Mouse (Mus musculus): Measurements from ENCODE around the gene Milr1. TPM values are rescaled to one million over a fixed set of nuclear protein-coding genes. Genes with fewer than 3 reads are reported as not detected.
A peak's percentile ranks its signal among the peaks of the same experiment; 100 is the strongest.

Milr1 gene
- polyA plus RNA-seq, 1 experiment, result 0.66 TPM

DNA sequence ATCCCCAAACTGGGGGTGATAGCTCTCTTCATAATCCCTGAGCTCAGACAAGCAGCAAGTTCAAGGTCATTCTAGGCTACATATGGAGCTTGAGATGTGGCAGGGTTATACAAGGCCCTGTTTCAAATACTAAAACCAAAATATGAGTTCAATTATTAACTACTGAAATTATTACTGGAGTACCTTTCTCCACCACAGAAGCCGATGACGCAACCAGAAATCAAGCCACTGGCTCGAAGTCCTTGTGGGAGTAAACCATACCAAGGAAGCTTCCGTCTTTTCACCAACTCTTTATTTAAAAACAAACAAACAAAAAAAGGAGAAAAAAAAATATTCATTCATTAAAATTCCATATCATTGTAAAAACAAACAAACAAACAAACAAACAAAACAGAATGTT is 25.9 kb downstream of the Milr1 start:
- Histone ChIP-seq H3K36me3 (ENCODE audit: control insufficient read depth, insufficient read depth, low read length) (peaks cover 13% of the 10 kb centered on the region), H3K4me1 (ENCODE audit: control insufficient read depth, insufficient read depth, low read length) (peaks cover 13% of the 10 kb centered on the region), H3K4me3 (ENCODE audit: insufficient read depth, low read depth, low read length) (no peak overlapping the region), H3K27ac (ENCODE audit: insufficient read depth, low read depth, low read length) (peak overlapping the region; percentile 64; the same call in 1 of the 2 replicates), H3K27me3 (replicated peaks; ENCODE audit: control insufficient read depth, insufficient read depth, low read length) (no peaks in the 10 kb centered on the region)
- DNase-seq, result peak; percentile 74
- 40% methylated on average over 4 of the region's 4 CpGs for WGBS
- TF ChIP-seq POLR2A (IDR thresholded peaks at IDR 0.05; ENCODE audit: low read depth, low read length), result no peak
- no peak for TF ChIP-seq CTCF (conservative IDR thresholded peaks at IDR 0.05; ENCODE audit: insufficient read depth, insufficient read length, low read depth, low read length)

DNA sequence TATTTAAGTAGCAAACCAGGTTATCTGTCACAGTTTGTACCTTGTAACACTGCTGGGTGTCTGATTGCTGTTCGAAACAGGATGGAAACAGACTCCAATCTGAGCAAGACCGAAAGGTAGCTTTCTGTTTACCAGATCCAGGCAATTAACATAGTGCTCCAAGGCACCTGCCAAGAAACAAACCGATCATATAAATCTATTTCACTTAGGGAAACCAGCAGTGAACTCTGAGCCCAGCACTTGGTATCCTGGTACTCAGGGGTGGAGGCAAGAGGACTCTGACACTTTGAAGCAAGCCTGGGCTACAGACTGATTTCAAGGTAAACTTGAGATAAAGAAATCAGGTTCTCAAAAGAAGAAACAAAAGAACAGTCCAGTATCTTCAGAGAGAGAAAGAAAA is 26.4 kb downstream of the Milr1 start:
- peak overlapping the region; percentile 83 for H3K27ac ChIP-seq (ENCODE audit: insufficient read depth, low read depth, low read length)
- peaks cover 14% of the 10 kb centered on the region for H3K36me3 ChIP-seq (ENCODE audit: control insufficient read depth, insufficient read depth, low read length)

DNA sequence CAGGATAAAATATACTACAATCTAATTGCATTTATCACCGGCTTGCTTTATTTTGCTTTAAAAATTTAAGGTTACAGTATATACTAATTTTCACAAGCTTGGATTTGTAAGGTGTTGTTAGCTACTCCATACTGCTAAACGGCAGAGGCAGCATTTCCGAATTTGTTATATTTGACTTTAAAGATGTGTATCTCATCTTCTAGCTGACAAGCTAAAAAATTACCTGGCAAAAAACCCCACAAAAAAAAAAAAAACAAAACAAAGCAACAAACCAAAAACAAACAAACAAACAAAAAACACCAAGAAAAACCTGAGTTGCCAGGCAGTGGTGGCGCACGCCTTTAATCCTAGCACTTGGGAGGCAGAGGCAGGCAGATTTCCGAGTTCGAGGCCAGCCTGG is 27.1 kb downstream of the Milr1 start:
- Histone ChIP-seq H3K27ac (ENCODE audit: insufficient read depth, low read depth, low read length) (no peak overlapping the region), H3K4me3 (ENCODE audit: insufficient read depth, low read depth, low read length) (no peak overlapping the region), H3K27me3 (replicated peaks; ENCODE audit: control insufficient read depth, insufficient read depth, low read length) (no peaks in the 10 kb centered on the region), H3K4me1 (ENCODE audit: control insufficient read depth, insufficient read depth, low read length) (peaks cover 13% of the 10 kb centered on the region), H3K36me3 (ENCODE audit: control insufficient read depth, insufficient read depth, low read length) (peaks cover 21% of the 10 kb centered on the region)
- WGBS, result 84% methylated on average over 7 of the region's 7 CpGs
- TF ChIP-seq POLR2A (IDR thresholded peaks at IDR 0.05; ENCODE audit: low read depth, low read length) (no peak), CTCF (conservative IDR thresholded peaks at IDR 0.05; ENCODE audit: insufficient read depth, insufficient read length, low read depth, low read length) (no peak)
- DNase-seq, result no peak

More for the DNA sequence above, 26.4 kb downstream of the Milr1 start:
- 36% methylated on average over 3 of the region's 3 CpGs for WGBS
- TF ChIP-seq CTCF (conservative IDR thresholded peaks at IDR 0.05; ENCODE audit: insufficient read depth, insufficient read length, low read depth, low read length) (no peak), POLR2A (IDR thresholded peaks at IDR 0.05; ENCODE audit: low read depth, low read length) (no peak)
- Histone ChIP-seq H3K4me3 (ENCODE audit: insufficient read depth, low read depth, low read length) (no peak overlapping the region), H3K4me1 (ENCODE audit: control insufficient read depth, insufficient read depth, low read length) (peaks cover 13% of the 10 kb centered on the region), H3K27me3 (replicated peaks; ENCODE audit: control insufficient read depth, insufficient read depth, low read length) (no peaks in the 10 kb centered on the region)
- peak; percentile 62 for DNase-seq

DNA sequence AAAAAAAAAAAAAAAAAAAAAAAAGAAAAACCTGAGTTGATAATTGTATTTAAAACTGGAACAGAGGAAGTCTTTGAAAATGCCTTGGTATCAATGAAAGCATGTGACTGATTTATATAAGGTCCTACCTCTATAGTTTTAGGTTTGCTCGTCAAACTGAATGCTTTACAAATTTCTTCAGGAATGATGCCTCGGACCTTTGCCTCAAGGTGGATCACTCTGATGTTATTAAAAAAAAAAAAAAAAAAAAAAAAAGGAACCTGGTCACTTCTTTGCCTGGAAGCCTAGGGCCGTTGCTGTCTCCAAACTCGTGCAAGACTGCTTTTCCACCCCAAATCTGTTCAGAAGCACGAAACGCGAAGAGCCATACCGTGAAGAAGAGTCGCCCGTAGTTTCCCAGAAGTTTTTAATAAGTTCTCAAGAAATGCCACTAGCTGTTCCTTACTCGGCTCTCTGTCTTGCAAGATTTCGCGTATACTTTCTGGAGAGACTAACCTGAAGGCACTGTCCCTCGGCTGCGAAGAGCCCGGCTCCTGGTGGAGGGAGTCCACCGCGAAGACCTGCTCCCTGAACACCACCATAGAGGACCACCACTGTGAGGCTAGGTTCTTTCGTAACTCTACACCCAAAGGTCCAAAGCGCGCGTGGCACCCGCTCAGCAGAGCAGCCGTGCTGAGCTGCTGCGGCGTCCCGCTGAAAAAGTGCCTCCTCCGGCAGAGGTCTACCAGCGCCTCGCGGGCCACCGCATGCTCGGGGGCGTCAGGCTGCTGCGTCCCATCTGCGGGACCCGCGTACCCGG is 27.8 kb downstream of the Milr1 start:
- peaks cover 13% of the 10 kb centered on the region for H3K4me1 ChIP-seq (ENCODE audit: control insufficient read depth, insufficient read depth, low read length)
- TF ChIP-seq CTCF (conservative IDR thresholded peaks at IDR 0.05; ENCODE audit: insufficient read depth, insufficient read length, low read depth, low read length) (no peak), POLR2A (IDR thresholded peaks at IDR 0.05; ENCODE audit: low read depth, low read length) (no peak)
- H3K36me3 ChIP-seq (ENCODE audit: control insufficient read depth, insufficient read depth, low read length), result peaks cover 25% of the 10 kb centered on the region
- peak overlapping the region; percentile 87 for H3K27ac ChIP-seq (ENCODE audit: insufficient read depth, low read depth, low read length)
- H3K4me3 ChIP-seq (ENCODE audit: insufficient read depth, low read depth, low read length), result peak overlapping the region; percentile 78
- DNase-seq, result no peak
- H3K27me3 ChIP-seq (replicated peaks; ENCODE audit: control insufficient read depth, insufficient read depth, low read length), result no peaks in the 10 kb centered on the region
- under 1% methylated on average over 39 of the region's 39 CpGs for WGBS

DNA sequence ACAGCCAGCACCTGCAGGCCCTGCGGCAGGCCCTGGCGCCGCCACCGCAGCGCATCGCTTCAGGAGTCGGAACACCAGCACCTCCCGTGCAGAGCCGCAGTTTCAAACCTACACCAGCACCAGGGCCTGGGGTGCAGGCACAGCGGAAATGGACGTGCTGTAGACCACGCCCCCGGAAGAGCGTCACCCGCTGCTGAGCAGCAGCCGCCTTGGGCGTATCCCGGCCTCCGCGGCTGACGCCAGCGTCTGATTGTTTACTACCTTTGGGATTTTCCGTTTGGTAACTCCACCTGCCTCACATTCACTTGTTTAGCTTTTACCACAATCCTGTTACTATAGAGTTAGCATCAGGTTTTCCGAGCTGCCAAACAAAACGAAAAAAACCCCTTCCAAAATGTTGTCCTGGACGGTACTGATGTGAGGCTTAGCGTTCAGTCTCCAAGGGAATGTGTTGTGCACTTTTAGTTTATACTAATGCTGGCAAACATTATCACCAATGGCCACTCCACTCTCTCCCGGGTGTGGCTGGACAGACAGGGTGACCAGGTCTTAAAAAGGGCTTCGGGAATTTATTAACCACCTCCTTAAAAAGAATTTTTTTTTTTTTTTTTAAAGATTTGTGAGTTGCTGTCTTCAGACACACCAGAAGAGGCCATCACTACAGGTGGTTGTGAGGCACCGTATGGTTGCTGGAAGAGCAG is 28.5 kb downstream of the Milr1 start, which contains the start of gene Polg2:
Gene Polg2 (minus strand): TSS at position 150 of the 701 bp plus-strand sequence.
- Histone ChIP-seq H3K27me3 (replicated peaks; ENCODE audit: control insufficient read depth, insufficient read depth, low read length) (no peaks in the 10 kb centered on the region), H3K36me3 (ENCODE audit: control insufficient read depth, insufficient read depth, low read length) (peaks cover 27% of the 10 kb centered on the region), H3K4me3 (ENCODE audit: insufficient read depth, low read depth, low read length) (peak within 1 kb of the TSS; percentile 78), H3K27ac (ENCODE audit: insufficient read depth, low read depth, low read length) (peak within 1 kb of the TSS; percentile 94), H3K4me1 (ENCODE audit: control insufficient read depth, insufficient read depth, low read length) (peaks cover 13% of the 10 kb centered on the region)
- TF ChIP-seq POLR2A (IDR thresholded peaks at IDR 0.05; ENCODE audit: low read depth, low read length), result peak; percentile 91
- TF ChIP-seq CTCF (conservative IDR thresholded peaks at IDR 0.05; ENCODE audit: insufficient read depth, insufficient read length, low read depth, low read length), result no peak
- under 1% methylated on average over 30 of the region's 30 CpGs for WGBS
- peak; percentile 96 for DNase-seq

DNA sequence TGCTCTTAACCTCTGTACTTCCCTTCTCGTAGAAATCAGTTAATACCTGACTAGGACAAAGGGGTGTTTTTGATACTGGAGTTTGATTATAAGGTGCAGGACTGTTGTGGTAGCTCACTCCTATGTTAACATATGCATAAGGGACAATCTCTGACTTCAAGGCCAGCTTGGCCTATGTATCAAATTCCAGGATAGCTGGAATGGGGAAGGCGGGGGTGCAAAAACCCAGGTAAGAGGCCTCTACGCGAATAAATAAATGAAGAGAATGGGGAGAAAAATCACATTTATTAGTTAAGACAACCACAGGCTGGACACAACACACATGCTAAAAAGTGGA is 29.0 kb downstream of the Milr1 start:
- H3K4me1 ChIP-seq (ENCODE audit: control insufficient read depth, insufficient read depth, low read length), result peaks cover 13% of the 10 kb centered on the region
- peak overlapping the region; percentile 94 for H3K27ac ChIP-seq (ENCODE audit: insufficient read depth, low read depth, low read length)
- DNase-seq, result peak; percentile 35
- no peak overlapping the region for H3K4me3 ChIP-seq (ENCODE audit: insufficient read depth, low read depth, low read length)
- WGBS, result 48% methylated on average over 4 of the region's 4 CpGs
- peaks cover 27% of the 10 kb centered on the region for H3K36me3 ChIP-seq (ENCODE audit: control insufficient read depth, insufficient read depth, low read length)
- H3K27me3 ChIP-seq (replicated peaks; ENCODE audit: control insufficient read depth, insufficient read depth, low read length), result no peaks in the 10 kb centered on the region
- TF ChIP-seq CTCF (conservative IDR thresholded peaks at IDR 0.05; ENCODE audit: insufficient read depth, insufficient read length, low read depth, low read length) (no peak), POLR2A (IDR thresholded peaks at IDR 0.05; ENCODE audit: low read depth, low read length) (no peak)

All from kidney, adult 2 months (tissue).